Mouse (Mus musculus) MEL (cell line): ENCODE data around the gene Gria1. TPM values are rescaled to one million over a fixed set of nuclear protein-coding genes. Genes with fewer than 3 reads are reported as not detected.

ENCODE experiments used
- DNase-seq: peaks from one replicate; pipeline ENCODE4 v3.0.0; 2011; ENCODE audit warnings: low read depth, low spot score
- H3K27ac ChIP-seq: 2 replicates; pipeline ENCODE4 v1.5.1; 2012; ENCODE audit warnings: low read depth, mild to moderate bottlenecking, control low read depth, low read length, moderate library complexity; ENCODE audit not compliant: control insufficient read depth
- H3K27me3 ChIP-seq, 2 experiments: fragments of 150-350 bp in 1 of 2; sonication (generic) in 1 of 2; 2 replicates each; pipeline ENCODE4 v1.6.1; 2012; ENCODE audit warnings: low read length in 2 of 2, mild to moderate bottlenecking in 2 of 2, improper control_type of control experiment in 1 of 2, moderate library complexity in 1 of 2; ENCODE audit not compliant: insufficient read depth in 2 of 2, control insufficient read depth in 1 of 2
- H3K36me3 ChIP-seq, 2 experiments: 2 replicates each; pipeline ENCODE4 v1.6.1; 2012 to 2014; ENCODE audit warnings: low read length in 2 of 2, improper control_type of control experiment in 1 of 2, inconsistent platforms in 1 of 2, mild to moderate bottlenecking in 1 of 2; ENCODE audit not compliant: insufficient read depth in 2 of 2, control insufficient read depth in 1 of 2
- H3K4me1 ChIP-seq, 2 experiments: fragments of 150-350 bp in 1 of 2; sonication (generic) in 1 of 2; 2 replicates each; pipeline ENCODE4 v1.6.1; 2012; ENCODE audit warnings: low read length in 2 of 2, improper control_type of control experiment in 1 of 2, mild to moderate bottlenecking in 1 of 2; ENCODE audit not compliant: insufficient read depth in 2 of 2, control insufficient read depth in 1 of 2
- H3K4me3 ChIP-seq, 2 experiments: fragments of 150-350 bp in 1 of 2; sonication (generic) in 1 of 2; 2 replicates each; pipeline ENCODE4 v1.5.1; 2012; ENCODE audit warnings: low read depth in 2 of 2, low read length in 2 of 2, mild to moderate bottlenecking in 2 of 2, moderate library complexity in 2 of 2, control low read depth in 1 of 2, improper control_type of control experiment in 1 of 2; ENCODE audit not compliant: control insufficient read depth in 1 of 2, insufficient read depth in 1 of 2
- H3K79me2 ChIP-seq: 2 replicates; pipeline ENCODE4 v1.6.1; 2012; ENCODE audit warnings: mild to moderate bottlenecking, low read length, moderate library complexity; ENCODE audit not compliant: control insufficient read depth, poor library complexity, insufficient read depth
- H3K9ac ChIP-seq: 2 replicates; pipeline ENCODE4 v1.6.1; 2012; ENCODE audit warnings: low read depth, mild to moderate bottlenecking, control low read depth, low read length, moderate library complexity; ENCODE audit not compliant: control insufficient read depth, poor library complexity, severe bottlenecking
- H3K9me3 ChIP-seq: fragments of 150-350 bp; sonication (generic); replicated peaks from 2 replicates; pipeline ENCODE4 v1.6.1; 2012; ENCODE audit warnings: mild to moderate bottlenecking, low read length, improper control_type of control experiment, moderate library complexity; ENCODE audit not compliant: insufficient read depth
- ELF1 ChIP-seq: IDR thresholded peaks from 2 replicates; pipeline ENCODE4 v1.6.1; 2014; ENCODE audit warnings: low read depth, mild to moderate bottlenecking, inconsistent platforms, low read length, improper control_type of control experiment, moderate library complexity
- EP300 ChIP-seq, 2 experiments: IDR thresholded peaks; 2 replicates each; pipeline ENCODE4 v1.6.1; 2011; ENCODE audit warnings: improper control_type of control experiment in 2 of 2, low read length in 2 of 2, low read depth in 1 of 2, mild to moderate bottlenecking in 1 of 2
- GABPA ChIP-seq: IDR thresholded peaks from 2 replicates; pipeline ENCODE4 v1.6.1; 2012; ENCODE audit warnings: low read depth, mild to moderate bottlenecking, inconsistent platforms, low read length, improper control_type of control experiment, moderate library complexity
- KAT2A ChIP-seq: conservative IDR thresholded peaks from 2 replicates; pipeline ENCODE4 v1.6.1; 2012; ENCODE audit warnings: low read depth, low read length, improper control_type of control experiment, inconsistent platforms
- MAFK ChIP-seq: IDR thresholded peaks from 2 replicates; pipeline ENCODE4 v1.6.1; 2011; ENCODE audit warnings: low read depth, mild to moderate bottlenecking, low read length, improper control_type of control experiment, borderline replicate concordance
- MAX ChIP-seq: IDR thresholded peaks from 2 replicates; pipeline ENCODE4 v1.6.1; 2011; ENCODE audit warnings: low read length, improper control_type of control experiment
- MAZ ChIP-seq: IDR thresholded peaks from 2 replicates; pipeline ENCODE4 v1.6.1; 2012; ENCODE audit warnings: low read depth, mild to moderate bottlenecking, inconsistent platforms, low read length, improper control_type of control experiment
- MEF2A ChIP-seq: IDR thresholded peaks from 2 replicates; pipeline ENCODE4 v1.6.1; 2014; ENCODE audit warnings: low read depth, mild to moderate bottlenecking, inconsistent platforms, low read length, improper control_type of control experiment; ENCODE audit not compliant: poor library complexity, insufficient replicate concordance, severe bottlenecking; ENCODE audit errors: extremely low read depth
- MYB ChIP-seq: IDR thresholded peaks from 2 replicates; pipeline ENCODE4 v1.6.1; 2011; ENCODE audit warnings: mild to moderate bottlenecking, low read depth, low read length, improper control_type of control experiment
- NRF1 ChIP-seq: IDR thresholded peaks from 2 replicates; pipeline ENCODE4 v1.6.1; 2014; ENCODE audit warnings: low read depth, mild to moderate bottlenecking, inconsistent platforms, low read length, improper control_type of control experiment, moderate library complexity; ENCODE audit not compliant: poor library complexity, insufficient read depth, severe bottlenecking
- POLR2AphosphoS2 ChIP-seq: IDR thresholded peaks from 2 replicates; pipeline ENCODE4 v1.6.1; 2011; ENCODE audit warnings: low read length, improper control_type of control experiment
- POLR2AphosphoS5 ChIP-seq: IDR thresholded peaks from 2 replicates; pipeline ENCODE4 v1.6.1; 2012; ENCODE audit warnings: low read depth, borderline replicate concordance, mild to moderate bottlenecking, inconsistent platforms, low read length, moderate library complexity, mixed read lengths
- RAD21 ChIP-seq: IDR thresholded peaks from 2 replicates; pipeline ENCODE4 v1.6.1; 2011; ENCODE audit warnings: mild to moderate bottlenecking, low read depth, low read length, improper control_type of control experiment
- RCOR1 ChIP-seq: IDR thresholded peaks from 2 replicates; pipeline ENCODE4 v1.6.1; 2012; ENCODE audit warnings: low read depth, mild to moderate bottlenecking, inconsistent platforms, low read length, improper control_type of control experiment
- SIN3A ChIP-seq: IDR thresholded peaks from 2 replicates; pipeline ENCODE4 v1.6.1; 2012; ENCODE audit warnings: low read length, improper control_type of control experiment, inconsistent platforms
- SMC3 ChIP-seq: IDR thresholded peaks from 2 replicates; pipeline ENCODE4 v1.6.1; 2011; ENCODE audit warnings: low read depth, low read length, improper control_type of control experiment
- UBTF ChIP-seq: IDR thresholded peaks from 2 replicates; pipeline ENCODE4 v1.6.1; 2012; ENCODE audit warnings: low read depth, mild to moderate bottlenecking, inconsistent platforms, low read length, improper control_type of control experiment, moderate library complexity, borderline replicate concordance; ENCODE audit not compliant: insufficient read depth
- USF1 ChIP-seq: IDR thresholded peaks from 2 replicates; pipeline ENCODE4 v1.6.1; 2014; ENCODE audit warnings: low read depth, mild to moderate bottlenecking, inconsistent platforms, low read length, improper control_type of control experiment, moderate library complexity
- ZKSCAN1 ChIP-seq: IDR thresholded peaks from 2 replicates; pipeline ENCODE4 v1.6.1; 2012; ENCODE audit warnings: low read depth, mild to moderate bottlenecking, inconsistent platforms, low read length, improper control_type of control experiment, moderate library complexity
- ZMIZ1 ChIP-seq: IDR thresholded peaks from 2 replicates; pipeline ENCODE4 v1.6.1; 2012; ENCODE audit warnings: low read depth, mild to moderate bottlenecking, inconsistent platforms, low read length, improper control_type of control experiment, moderate library complexity
- ZNF384 ChIP-seq: IDR thresholded peaks from 2 replicates; pipeline ENCODE4 v1.6.1; 2012; ENCODE audit warnings: low read depth, mild to moderate bottlenecking, inconsistent platforms, low read length, improper control_type of control experiment
- polyA plus RNA-seq, 2 experiments: library from polyadenylated mRNA; stranded (reverse) in 1 of 2; unstranded in 1 of 2; fragments of >175 nt in 1 of 2; fragments of >200 nt in 1 of 2; gene quantifications; 2 replicates each; pipeline versions ENCODE4 v1.2.1 to v1.2.4; 2012; ENCODE audit warnings: low replicate concordance in 2 of 2, low read depth in 1 of 2; ENCODE audit not compliant: insufficient read length in 2 of 2, insufficient read depth in 1 of 2, missing spikeins in 1 of 2
- total RNA-seq: library from RNA; depleted of rRNA; stranded (reverse); fragments of 300-350 nt; gene quantifications from 2 replicates; pipeline ENCODE4 v1.2.3, GENCODE M21; 2012

The Gria1 gene
- total and polyA plus RNA-seq, 3 experiments: not detected

DNA sequence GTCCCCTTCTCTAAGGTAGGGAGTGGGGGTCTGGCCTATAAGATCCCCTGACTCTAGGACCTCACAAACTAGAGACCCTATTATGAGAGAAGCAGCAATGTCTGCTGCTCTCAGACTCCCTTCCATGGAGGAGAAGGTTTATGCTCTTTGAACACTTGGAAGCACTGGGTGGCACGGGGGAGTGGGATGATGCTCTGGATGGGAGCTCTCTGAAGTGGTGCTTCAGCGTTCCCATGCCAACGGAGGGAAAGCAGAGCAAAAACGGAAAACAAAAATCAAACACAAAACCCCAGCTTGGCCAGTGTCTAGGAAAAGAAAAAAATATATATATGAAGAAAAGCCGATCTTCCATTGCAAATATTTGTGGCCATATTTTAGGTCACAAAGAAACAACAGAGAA lies 33.0 kb downstream of the Gria1 start:
- Histone ChIP-seq H3K27ac (no peak overlapping the region), H3K9me3 (no peaks in the 10 kb centered on the region), H3K79me2 (no peaks in the 10 kb centered on the region), H3K4me3 (no peak overlapping the region), H3K4me1 (no peaks in the 10 kb centered on the region), H3K36me3 (no peaks in the 10 kb centered on the region), H3K27me3 (no peaks in the 10 kb centered on the region), H3K9ac (no peak overlapping the region)
- TF ChIP-seq GABPA (no peak), KAT2A (no peak), NRF1 (no peak), RAD21 (no peak), UBTF (no peak), ZKSCAN1 (no peak), MYB (no peak), EP300 (IDR thresholded peaks at IDR 0.05; ENCODE audit: low read depth in 1 of 2, low read length in 2 of 2) (no peak), ZNF384 (no peak), ELF1 (no peak), RCOR1 (no peak), POLR2AphosphoS5 (no peak), MAX (no peak), POLR2AphosphoS2 (no peak), USF1 (no peak)
- no peak for DNase-seq

DNA sequence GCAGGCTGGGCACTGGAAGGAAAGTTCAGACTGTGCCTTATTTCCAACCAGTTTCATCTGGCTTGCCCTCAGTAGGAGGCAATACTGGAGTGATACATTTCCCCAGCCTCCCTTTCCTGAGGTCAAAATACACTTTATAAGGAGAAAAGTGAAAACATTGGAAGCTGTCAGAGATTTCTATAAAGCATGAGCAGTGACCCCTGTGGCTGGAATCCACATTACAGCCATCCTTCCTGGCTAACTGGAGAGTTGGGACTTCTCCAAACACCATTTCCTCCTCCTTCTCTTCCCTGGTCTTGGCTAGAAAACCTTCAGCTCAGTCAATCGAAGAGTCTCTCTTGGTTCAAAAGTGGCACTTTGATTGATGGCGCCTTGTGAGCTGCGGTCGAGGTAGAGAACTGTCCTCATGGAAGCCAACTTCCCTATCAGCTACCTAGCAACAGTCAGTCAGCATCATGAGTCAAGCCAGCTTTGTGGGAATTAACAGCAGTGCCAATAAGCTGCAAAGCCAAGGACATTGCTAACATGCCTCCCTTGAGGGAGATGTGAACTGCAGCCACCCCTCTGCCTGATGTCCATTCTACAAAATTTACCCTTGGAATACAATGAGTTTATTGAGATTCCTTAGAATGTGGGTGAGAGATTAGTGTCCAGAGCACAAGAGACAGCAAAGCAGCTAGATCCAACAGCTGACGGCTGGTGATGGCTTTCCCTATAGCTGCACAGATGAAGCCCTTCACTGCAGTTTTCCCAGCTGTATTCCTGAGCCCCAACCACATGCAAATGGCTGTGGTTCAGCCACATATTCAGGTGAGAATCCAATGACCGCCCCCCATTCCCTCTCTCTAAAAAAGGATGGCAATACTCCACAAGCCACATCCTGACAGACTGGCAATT lies 40.7 kb downstream of the Gria1 start:
- Histone ChIP-seq H3K9ac (no peak overlapping the region), H3K4me1 (no peaks in the 10 kb centered on the region), H3K79me2 (no peaks in the 10 kb centered on the region), H3K27ac (no peak overlapping the region), H3K4me3 (no peak overlapping the region), H3K27me3 (no peaks in the 10 kb centered on the region), H3K9me3 (no peaks in the 10 kb centered on the region), H3K36me3 (no peaks in the 10 kb centered on the region)
- TF ChIP-seq MAFK: no peak
- no peak for TF ChIP-seq ZMIZ1
- TF ChIP-seq MEF2A: no peak
- no peak for TF ChIP-seq MAZ
- no peak for TF ChIP-seq SIN3A
- TF ChIP-seq SMC3: no peak
- no peak for DNase-seq
